Mouse (Mus musculus) hindbrain, embryonic 10.5 days (tissue): ENCODE data around the gene Ccdc85c. TPM values are rescaled to one million over a fixed set of nuclear protein-coding genes. Genes with fewer than 3 reads are reported as not detected.

Experiments
- DNase-seq: peaks from one replicate; pipeline ENCODE4 v3.0.0-alpha.2; 2017; ENCODE audit warnings: low spot score
- H3K27ac ChIP-seq: fragments of 300-500 bp; sonication (generic); 2 replicates; pipeline ENCODE4 v1.5.1; 2016; ENCODE audit warnings: mild to moderate bottlenecking, moderate library complexity
- H3K27me3 ChIP-seq: fragments of 300-500 bp; sonication (generic); 2 replicates; pipeline ENCODE4 v1.6.1; 2016; ENCODE audit warnings: mild to moderate bottlenecking; ENCODE audit not compliant: poor library complexity, insufficient read depth, severe bottlenecking
- H3K36me3 ChIP-seq: fragments of 300-500 bp; sonication (generic); 2 replicates; pipeline ENCODE4 v1.6.1; 2016; ENCODE audit warnings: mild to moderate bottlenecking, moderate library complexity
- H3K4me1 ChIP-seq: fragments of 300-500 bp; sonication (generic); replicated peaks from 2 replicates; pipeline ENCODE4 v1.6.1; 2016; ENCODE audit warnings: mild to moderate bottlenecking
- H3K4me3 ChIP-seq: fragments of 300-500 bp; sonication (generic); 2 replicates; pipeline ENCODE4 v1.5.1; 2016; ENCODE audit warnings: mild to moderate bottlenecking, moderate library complexity
- H3K9me3 ChIP-seq: fragments of 300-500 bp; sonication (generic); 2 replicates; pipeline ENCODE4 v1.6.1; 2016; ENCODE audit warnings: mild to moderate bottlenecking, moderate library complexity
- WGBS: fragments of 180-500 bp; shearing (Covaris S2); methylation state at CpG from one replicate; pipeline ENCODE4 v1.1.7; 2016; 5-methylcytosine and 5-hydroxymethylcytosine counted together
- polyA plus RNA-seq: library from polyadenylated mRNA; unstranded; fragments of >200 nt; fragmentation: Nextera tagmentation; extraction: Ambion mirVana; gene quantifications from 2 replicates; pipeline ENCODE4 v1.2.1, GENCODE M21; 2016

Ccdc85c gene
- 14.3 and 16.0 TPM in 2 replicates for polyA plus RNA-seq

DNA sequence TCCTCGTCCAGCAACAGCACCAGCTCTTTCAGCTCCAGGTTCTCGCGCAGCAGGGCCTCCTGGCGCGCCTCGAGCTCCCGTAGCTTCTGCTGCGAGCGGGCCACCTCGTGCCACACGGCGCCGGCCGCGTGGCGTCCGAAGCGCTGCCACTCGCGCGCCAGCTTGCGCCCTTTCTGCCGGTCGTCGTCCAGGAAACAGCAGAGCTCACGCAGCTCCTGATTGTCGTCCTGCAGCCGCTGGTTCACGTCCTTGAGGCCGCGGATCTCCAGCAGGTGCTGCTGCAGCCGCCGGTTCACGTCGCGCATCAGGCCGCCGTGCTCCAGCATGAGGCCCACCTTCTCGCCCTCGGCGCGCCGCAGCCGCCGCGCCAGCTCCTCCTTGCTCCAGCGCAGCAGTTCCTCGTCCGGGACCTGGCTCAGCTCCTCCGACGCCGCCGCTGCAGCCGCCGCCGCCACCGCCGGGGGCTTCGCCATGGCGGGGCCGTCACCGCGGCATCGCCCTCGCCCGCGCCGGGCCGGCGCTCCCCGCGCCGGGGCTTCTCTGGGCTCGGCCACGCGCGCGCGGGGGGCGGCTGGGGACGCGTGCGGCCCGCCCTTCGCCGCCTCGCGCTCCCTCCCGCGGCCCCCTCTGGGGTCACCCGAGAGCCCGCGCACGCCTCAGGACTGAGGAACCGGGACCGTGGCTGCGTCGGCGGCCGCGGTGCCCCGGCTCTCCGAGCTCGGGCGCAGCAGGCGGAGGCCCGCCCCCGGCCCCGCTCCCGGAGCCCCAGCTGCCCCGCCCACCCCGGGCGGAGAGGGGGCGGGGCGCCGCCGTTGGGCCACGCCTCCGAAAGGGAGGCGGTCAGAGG is at the start of gene Ccdc85c:
Gene Ccdc85c (minus strand): TSS at position 765 of the 847 bp plus-strand sequence.
- peak within 1 kb of the TSS; percentile 97 for H3K27ac ChIP-seq
- no peaks in the 10 kb centered on the region for H3K9me3 ChIP-seq
- H3K4me1 ChIP-seq: peaks cover 93% of the 10 kb centered on the region
- DNase-seq: peak; percentile 67
- H3K27me3 ChIP-seq: no peaks in the 10 kb centered on the region; the same call in 1 of the 2 replicates
- WGBS: under 1% methylated on average over 118 of the region's 120 CpGs
- peak within 1 kb of the TSS; percentile 91 for H3K4me3 ChIP-seq
- H3K36me3 ChIP-seq: peaks cover 22% of the 10 kb centered on the region

DNA sequence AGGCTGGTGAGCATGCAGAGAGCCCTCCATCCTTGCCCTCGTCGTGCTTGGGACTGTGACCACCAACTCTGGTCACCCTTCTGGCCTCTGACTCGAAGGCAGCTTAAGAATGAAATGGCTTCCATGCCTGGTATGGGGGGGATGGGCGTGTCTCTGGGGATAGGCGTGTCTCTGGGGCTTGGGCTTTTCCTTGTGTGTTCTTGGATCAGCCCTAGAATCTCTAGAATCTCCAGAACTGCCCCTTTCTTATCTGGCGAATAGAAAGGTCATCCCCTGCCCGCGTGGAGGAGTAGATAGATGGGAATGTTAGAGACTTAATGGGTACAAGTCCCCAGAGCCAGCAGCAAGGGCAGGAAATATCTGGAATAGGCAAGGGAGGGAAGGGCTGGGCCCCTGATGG is 44.9 kb upstream of the Ccdc85c start:
- Histone ChIP-seq H3K4me1 (peaks cover 75% of the 10 kb centered on the region), H3K36me3 (no peaks in the 10 kb centered on the region), H3K4me3 (peak overlapping the region; percentile 26; the same call in 1 of the 2 replicates), H3K9me3 (no peaks in the 10 kb centered on the region), H3K27ac (peak overlapping the region; percentile 92), H3K27me3 (peaks cover 70% of the 10 kb centered on the region)
- 6% methylated on average over 8 of the region's 8 CpGs for WGBS
- DNase-seq: peak; percentile 73

DNA sequence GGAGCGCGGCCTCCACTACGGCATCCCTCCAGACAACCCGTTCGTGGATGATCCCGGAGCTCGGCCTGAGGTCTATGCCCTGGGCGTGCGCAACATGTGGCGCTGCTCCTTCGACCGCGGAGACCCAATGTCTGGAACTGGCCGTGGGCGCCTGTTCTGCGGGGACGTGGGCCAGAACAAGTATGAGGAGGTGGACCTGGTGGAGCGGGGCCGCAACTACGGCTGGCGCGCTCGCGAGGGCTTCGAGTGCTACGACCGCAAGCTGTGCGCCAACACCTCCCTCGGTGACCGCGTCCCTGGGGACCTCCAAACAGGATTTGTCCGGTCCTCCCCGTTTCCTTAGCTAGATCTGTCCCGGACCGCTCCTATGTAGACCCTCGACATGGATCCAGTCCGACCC is 43.3 kb upstream of the Ccdc85c start:
- Histone ChIP-seq H3K36me3 (no peaks in the 10 kb centered on the region), H3K4me3 (peak overlapping the region; percentile 29), H3K27ac (peak overlapping the region; percentile 92), H3K4me1 (peaks cover 76% of the 10 kb centered on the region), H3K27me3 (peaks cover 69% of the 10 kb centered on the region), H3K9me3 (no peaks in the 10 kb centered on the region)
- WGBS: 9% methylated on average over 37 of the region's 37 CpGs
- DNase-seq: peak; percentile 37

DNA sequence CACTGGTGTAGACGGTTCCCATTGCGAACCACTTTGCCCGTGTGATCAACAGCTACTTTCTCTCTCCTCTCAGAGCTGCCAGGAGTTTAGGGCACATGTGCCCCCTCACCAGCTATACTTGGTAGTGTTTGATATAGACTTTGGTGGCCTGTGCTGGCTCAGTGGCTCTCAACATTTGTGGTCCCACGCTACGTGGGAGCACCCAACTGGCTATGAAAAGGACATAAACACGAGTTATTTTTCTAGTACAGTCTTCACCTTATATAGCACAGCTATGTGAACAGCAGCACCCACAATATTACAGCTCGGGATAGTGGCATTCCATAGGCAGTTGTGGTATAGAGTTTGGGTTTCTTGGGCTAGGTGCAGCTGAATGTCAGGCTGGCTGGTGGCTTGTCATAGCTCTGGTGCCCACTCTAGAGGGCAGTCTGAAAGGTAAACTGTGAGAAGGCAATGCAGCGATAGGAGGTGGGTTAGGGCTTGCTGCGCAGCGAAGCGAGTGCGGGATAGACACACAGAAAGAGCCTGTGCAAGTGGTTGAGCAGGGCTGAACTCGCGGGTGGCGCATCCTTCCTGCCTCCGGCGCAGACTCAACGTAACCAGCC is 42.7 kb upstream of the Ccdc85c start:
- peaks cover 65% of the 10 kb centered on the region for H3K27me3 ChIP-seq
- 12% methylated on average over 18 of the region's 18 CpGs for WGBS
- H3K4me3 ChIP-seq: peak overlapping the region; percentile 29
- no peak for DNase-seq
- H3K9me3 ChIP-seq: no peaks in the 10 kb centered on the region
- no peaks in the 10 kb centered on the region for H3K36me3 ChIP-seq
- peaks cover 78% of the 10 kb centered on the region for H3K4me1 ChIP-seq
- H3K27ac ChIP-seq: peak overlapping the region; percentile 92

DNA sequence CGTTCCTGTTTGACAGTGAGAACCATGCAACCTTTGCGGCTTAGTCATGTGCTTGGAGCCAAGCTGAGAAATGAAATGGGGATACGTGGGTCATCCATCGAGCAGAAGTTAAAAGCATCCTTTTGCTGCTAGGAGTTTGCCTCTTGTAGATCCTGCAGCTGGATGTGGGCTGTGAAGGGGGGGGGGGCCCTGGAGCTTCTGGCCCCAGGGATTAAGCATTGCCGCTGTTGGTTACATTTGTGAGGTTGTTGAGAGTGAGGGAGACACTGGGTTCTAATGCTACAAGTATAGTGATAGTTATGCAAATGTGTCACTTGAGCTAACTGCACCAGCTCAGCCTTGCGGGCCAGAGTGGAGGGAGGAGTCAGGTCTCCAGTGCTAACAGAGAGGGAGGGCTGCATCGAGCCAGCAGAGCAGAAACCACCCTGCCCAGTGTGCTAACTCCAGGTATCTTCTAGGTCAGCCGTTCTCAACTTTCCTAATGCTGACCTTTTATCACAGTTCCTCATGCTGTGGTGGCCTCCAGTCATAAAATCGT is 42.0 kb upstream of the Ccdc85c start:
- Histone ChIP-seq H3K27ac (peak overlapping the region; percentile 92), H3K4me1 (peaks cover 81% of the 10 kb centered on the region)

DNA sequence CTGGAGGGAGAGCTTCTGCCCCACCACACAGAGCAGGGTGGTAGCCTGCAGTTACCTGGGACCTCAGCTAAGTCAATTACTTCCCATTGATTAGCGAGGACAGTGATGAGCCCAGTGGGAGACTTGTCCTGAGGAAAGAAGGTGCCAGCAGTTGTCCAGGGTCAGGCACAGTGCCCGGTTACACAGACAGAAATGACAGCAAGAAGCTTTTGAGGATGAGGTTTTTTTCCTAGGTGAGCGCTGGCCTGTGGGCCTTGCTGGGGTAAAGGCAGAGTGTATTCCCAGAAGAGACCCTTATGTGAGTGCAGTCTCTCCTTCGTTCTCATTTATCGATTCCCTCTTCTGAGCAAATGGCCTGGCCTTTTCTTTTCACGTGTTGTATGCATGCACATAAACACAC is 41.4 kb upstream of the Ccdc85c start:
- WGBS: 22% methylated on average over 6 of the region's 6 CpGs

More for the DNA sequence above, 42.0 kb upstream of the Ccdc85c start:
- no peaks in the 10 kb centered on the region for H3K9me3 ChIP-seq
- peak; percentile 59 for DNase-seq
- peaks cover 65% of the 10 kb centered on the region for H3K27me3 ChIP-seq
- no peak overlapping the region for H3K4me3 ChIP-seq
- 5% methylated on average over 9 of the region's 9 CpGs for WGBS
- H3K36me3 ChIP-seq: no peaks in the 10 kb centered on the region

DNA sequence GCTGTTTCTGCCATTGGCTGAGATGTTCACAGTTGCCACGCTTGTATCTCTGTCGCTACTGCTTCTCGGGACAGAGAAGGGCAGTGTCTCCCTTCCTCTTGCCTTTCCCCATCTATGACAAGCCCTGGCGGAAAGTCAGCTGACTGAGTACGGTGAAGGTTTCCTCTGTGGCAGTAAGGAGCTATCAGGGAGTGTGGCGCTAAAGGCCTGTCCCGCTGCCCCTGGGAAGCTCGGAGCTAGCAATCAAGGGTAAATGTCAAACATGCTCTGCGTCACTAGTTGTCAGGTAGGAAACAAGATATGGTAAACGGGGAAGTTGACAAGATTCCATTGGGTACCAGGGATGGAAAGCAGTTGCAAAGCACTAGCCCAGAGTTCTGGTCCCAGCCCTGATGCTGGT is 40.6 kb upstream of the Ccdc85c start:
- DNase-seq: no peak
- WGBS: 44% methylated on average over 10 of the region's 10 CpGs
- peaks cover 53% of the 10 kb centered on the region for H3K27me3 ChIP-seq

More for the DNA sequence above, 41.4 kb upstream of the Ccdc85c start:
- Histone ChIP-seq H3K36me3 (no peaks in the 10 kb centered on the region), H3K27ac (peak overlapping the region; percentile 74), H3K4me3 (no peak overlapping the region), H3K27me3 (peaks cover 59% of the 10 kb centered on the region), H3K4me1 (peaks cover 81% of the 10 kb centered on the region), H3K9me3 (no peaks in the 10 kb centered on the region)
- DNase-seq: no peak

DNA sequence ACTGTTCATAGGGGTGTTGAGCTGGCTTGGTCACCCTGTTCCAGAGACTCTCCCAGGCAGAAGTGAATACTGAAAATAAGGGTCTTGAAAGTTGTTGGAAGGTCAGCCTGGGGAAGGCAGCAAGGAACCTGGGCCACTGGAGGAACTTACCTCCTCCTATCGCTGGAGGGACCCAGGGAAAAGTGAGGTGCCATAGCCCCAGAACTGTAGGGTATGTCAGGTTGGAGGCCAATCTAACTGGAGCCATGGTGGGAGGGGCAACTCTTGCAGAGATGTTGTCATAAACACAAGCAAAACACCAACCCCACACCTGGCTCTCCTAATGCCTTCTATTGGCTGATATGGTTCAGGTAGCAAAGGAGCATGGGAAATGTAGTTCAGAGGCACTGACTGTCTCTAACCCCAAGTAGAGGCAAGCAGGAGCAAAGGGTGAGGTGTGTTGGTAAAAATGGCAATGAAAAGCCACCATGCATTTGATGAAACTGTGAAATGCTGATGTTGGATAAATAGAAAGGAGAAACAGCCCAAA is 38.1 kb upstream of the Ccdc85c start:
- 87% methylated on average over 1 of the region's 1 CpGs for WGBS
- peaks cover 80% of the 10 kb centered on the region for H3K4me1 ChIP-seq
- peaks cover 42% of the 10 kb centered on the region for H3K27me3 ChIP-seq
- no peak for DNase-seq
- H3K27ac ChIP-seq: peak overlapping the region; percentile 85
- no peak overlapping the region for H3K4me3 ChIP-seq
- no peaks in the 10 kb centered on the region for H3K9me3 ChIP-seq
- no peaks in the 10 kb centered on the region for H3K36me3 ChIP-seq

More for the DNA sequence above, 40.6 kb upstream of the Ccdc85c start:
- Histone ChIP-seq H3K36me3 (no peaks in the 10 kb centered on the region), H3K4me1 (peaks cover 80% of the 10 kb centered on the region), H3K4me3 (no peak overlapping the region), H3K9me3 (no peaks in the 10 kb centered on the region), H3K27ac (peak overlapping the region; percentile 45)

DNA sequence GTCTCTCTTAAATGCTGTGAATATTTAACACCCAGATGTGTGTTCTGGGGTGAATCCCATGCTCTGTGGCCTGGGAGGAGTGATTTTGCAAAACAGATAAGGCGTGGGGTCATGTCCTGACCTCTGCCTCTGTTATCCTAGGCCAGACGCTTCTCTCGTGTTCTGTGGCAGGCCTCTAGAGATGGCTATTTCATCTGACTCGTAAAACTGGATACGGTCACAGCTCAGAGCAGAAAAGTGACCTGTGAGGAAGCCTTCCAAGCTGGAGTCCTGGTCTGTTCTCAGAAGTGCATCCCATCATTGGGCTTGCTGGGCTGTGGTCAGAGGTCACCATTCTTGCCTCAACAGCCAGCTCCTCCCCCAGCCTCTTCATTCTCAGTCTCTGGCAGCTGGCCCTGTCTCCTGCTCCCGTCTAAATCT is 37.2 kb upstream of the Ccdc85c start:
- Histone ChIP-seq H3K4me3 (no peak overlapping the region), H3K27ac (peak overlapping the region; percentile 85), H3K9me3 (no peaks in the 10 kb centered on the region), H3K36me3 (no peaks in the 10 kb centered on the region), H3K27me3 (peaks cover 42% of the 10 kb centered on the region), H3K4me1 (peaks cover 80% of the 10 kb centered on the region)
- DNase-seq: peak; percentile 68
- WGBS: 17% methylated on average over 6 of the region's 6 CpGs

DNA sequence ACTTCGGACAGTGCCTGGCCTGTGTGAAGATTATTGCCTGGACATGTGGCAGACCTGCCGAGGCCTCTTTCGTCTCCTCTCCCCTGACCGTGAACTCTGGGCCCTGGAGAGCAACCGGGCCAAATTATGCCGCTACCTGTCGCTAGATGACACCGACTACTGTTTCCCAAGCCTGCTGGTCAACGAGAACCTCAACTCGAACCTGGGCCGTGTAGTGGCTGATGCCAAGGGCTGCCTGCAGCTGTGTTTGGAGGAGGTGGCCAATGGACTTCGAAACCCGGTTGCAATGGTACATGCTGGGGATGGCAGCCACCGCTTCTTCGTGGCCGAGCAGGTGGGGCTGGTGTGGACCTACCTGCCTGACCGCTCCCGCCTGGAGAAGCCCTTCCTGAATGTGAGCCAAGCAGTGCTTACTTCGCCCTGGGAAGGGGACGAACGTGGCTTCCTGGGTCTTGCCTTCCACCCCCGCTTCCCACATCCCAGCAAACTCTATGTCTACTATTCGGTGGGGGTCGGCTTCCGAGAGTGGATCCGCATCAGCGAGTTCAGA is 36.6 kb upstream of the Ccdc85c start:
- H3K9me3 ChIP-seq: no peaks in the 10 kb centered on the region
- no peak overlapping the region for H3K4me3 ChIP-seq
- DNase-seq: no peak
- H3K27me3 ChIP-seq: peaks cover 42% of the 10 kb centered on the region
- H3K27ac ChIP-seq: peak overlapping the region; percentile 85
- no peaks in the 10 kb centered on the region for H3K36me3 ChIP-seq
- H3K4me1 ChIP-seq: peaks cover 80% of the 10 kb centered on the region
- 84% methylated on average over 27 of the region's 27 CpGs for WGBS

DNA sequence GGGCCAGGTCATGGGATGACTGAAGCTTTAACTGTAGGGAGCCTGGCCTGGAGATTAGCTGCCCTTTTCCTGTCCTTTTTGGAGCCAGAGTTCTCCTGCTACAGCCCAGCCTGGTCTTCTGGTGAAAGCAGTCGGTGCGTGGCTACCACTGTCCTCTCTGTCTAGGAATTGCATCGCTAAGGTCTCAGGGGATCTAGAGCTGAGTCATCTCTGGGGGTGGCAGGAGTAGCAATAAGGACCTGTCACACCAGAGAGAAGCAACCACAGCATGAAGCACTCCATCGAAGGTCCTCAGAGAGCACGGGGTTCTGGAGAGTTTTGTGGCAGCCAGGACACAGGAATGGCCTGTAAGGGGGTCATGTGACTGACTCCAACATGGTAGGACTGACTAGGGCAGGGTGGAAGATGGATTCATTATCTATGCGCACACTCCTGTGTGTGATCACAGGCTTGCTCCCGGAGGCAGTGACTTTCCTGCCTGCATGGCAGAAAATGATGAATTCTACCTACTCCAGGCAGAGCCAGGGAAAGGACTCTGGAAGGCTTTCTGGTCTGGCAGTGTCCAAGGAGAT is 35.3 kb upstream of the Ccdc85c start:
- WGBS: 81% methylated on average over 7 of the region's 7 CpGs
- Histone ChIP-seq H3K9me3 (no peaks in the 10 kb centered on the region), H3K4me1 (peaks cover 80% of the 10 kb centered on the region), H3K27ac (peak overlapping the region; percentile 70), H3K4me3 (no peak overlapping the region), H3K27me3 (peaks cover 41% of the 10 kb centered on the region), H3K36me3 (no peaks in the 10 kb centered on the region)
- no peak for DNase-seq

DNA sequence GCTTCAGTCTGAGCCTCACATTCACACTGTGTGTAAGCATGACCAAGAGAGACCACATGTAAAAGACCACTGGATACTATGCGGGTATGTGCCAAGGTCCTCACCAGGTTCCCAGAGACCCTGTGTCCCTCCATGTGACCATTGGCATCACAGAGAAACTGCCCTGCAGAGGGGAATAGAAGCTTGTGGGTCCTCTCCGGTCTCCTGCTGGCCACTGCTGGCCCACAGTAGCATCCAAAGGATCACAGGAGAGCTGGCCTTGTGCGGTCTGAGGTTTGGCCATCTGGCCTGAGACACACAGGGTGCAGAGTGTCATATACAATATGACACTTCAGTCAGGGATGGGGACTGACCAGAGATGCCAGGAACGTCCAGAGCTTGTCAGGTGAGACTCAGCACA is 34.8 kb upstream of the Ccdc85c start:
- 83% methylated on average over 4 of the region's 4 CpGs for WGBS
- Histone ChIP-seq H3K27me3 (peaks cover 46% of the 10 kb centered on the region), H3K9me3 (no peaks in the 10 kb centered on the region), H3K36me3 (no peaks in the 10 kb centered on the region), H3K4me1 (peaks cover 83% of the 10 kb centered on the region), H3K27ac (peak overlapping the region; percentile 70), H3K4me3 (no peak overlapping the region)
- no peak for DNase-seq
